Mouse (Mus musculus) midbrain, embryonic 13.5 days (tissue): Measurements from ENCODE around the gene Gm45234. TPM values are rescaled to one million over a fixed set of nuclear protein-coding genes. Genes with fewer than 3 reads are reported as not detected.

ENCODE experiments used
- ATAC-seq: fragments of 200-750 bp; cut with Nextera tagmentation; 2 replicates; pipeline ENCODE4 v1.8.0; 2017; ENCODE audit warnings: mild to moderate bottlenecking, moderate TSS enrichment, moderate library complexity
- H3K27ac ChIP-seq: fragments of 300-500 bp; sonication (generic); 2 replicates; pipeline ENCODE4 v1.5.1; 2015; ENCODE audit warnings: inconsistent platforms, mild to moderate bottlenecking, moderate library complexity
- H3K27me3 ChIP-seq: fragments of 300-500 bp; sonication (generic); 2 replicates; pipeline ENCODE4 v1.6.1; 2015; ENCODE audit warnings: mild to moderate bottlenecking, inconsistent platforms
- H3K36me3 ChIP-seq: fragments of 300-500 bp; sonication (generic); 2 replicates; pipeline ENCODE4 v1.6.1; 2015; ENCODE audit warnings: mild to moderate bottlenecking, inconsistent platforms
- H3K4me1 ChIP-seq: fragments of 300-500 bp; sonication (generic); replicated peaks from 2 replicates; pipeline ENCODE4 v1.6.1; 2015; ENCODE audit warnings: inconsistent platforms
- H3K4me2 ChIP-seq: fragments of 300-500 bp; sonication (generic); replicated peaks from 2 replicates; pipeline ENCODE4 v1.6.1; 2015; ENCODE audit warnings: moderate library complexity, mild to moderate bottlenecking, inconsistent platforms
- H3K4me3 ChIP-seq: fragments of 300-500 bp; sonication (generic); replicated peaks from 2 replicates; pipeline ENCODE4 v1.5.1; 2015; ENCODE audit warnings: mild to moderate bottlenecking, inconsistent platforms
- H3K9ac ChIP-seq: fragments of 300-500 bp; sonication (generic); replicated peaks from 2 replicates; pipeline ENCODE4 v1.6.1; 2015; ENCODE audit warnings: mild to moderate bottlenecking, inconsistent platforms
- H3K9me3 ChIP-seq: fragments of 300-500 bp; sonication (generic); 2 replicates; pipeline ENCODE4 v1.6.1; 2016; ENCODE audit warnings: mild to moderate bottlenecking, inconsistent platforms
- WGBS: fragments of 180-500 bp; shearing (Covaris S2); methylation state at CpG from one replicate; pipeline ENCODE4 v1.1.7; 2015; 5-methylcytosine and 5-hydroxymethylcytosine counted together
- polyA plus RNA-seq: library from polyadenylated mRNA; unstranded; fragments of >200 nt; fragmentation: Nextera tagmentation; extraction: Ambion mirVana; gene quantifications from 2 replicates; pipeline ENCODE4 v1.2.1, GENCODE M21; 2015

The Gm45234 gene
- polyA plus RNA-seq, 1 experiment from 2014 or later, result not detected

- no peaks in the 10 kb centered on the region for H3K27me3 ChIP-seq
- H3K9ac ChIP-seq, result peak overlapping the region; percentile 80
- H3K4me2 ChIP-seq, result peak overlapping the region; percentile 97
- ATAC-seq, result peak; percentile 83
- H3K4me3 ChIP-seq, result peak overlapping the region; percentile 50
- H3K27ac ChIP-seq, result peak overlapping the region; percentile 93
- peaks cover 29% of the 10 kb centered on the region for H3K4me1 ChIP-seq
- no peaks in the 10 kb centered on the region for H3K9me3 ChIP-seq
- WGBS, result under 1% methylated on average over 85 of the region's 85 CpGs
- H3K36me3 ChIP-seq, result peaks cover 59% of the 10 kb centered on the region
Measured at GRCm38 (mm10) chr6:124745490-124746295, 10.1 kb downstream of the Gm45234 start.

- Histone ChIP-seq H3K4me1 (peaks cover 33% of the 10 kb centered on the region), H3K27me3 (no peaks in the 10 kb centered on the region), H3K4me2 (peak overlapping the region; percentile 97), H3K36me3 (peaks cover 59% of the 10 kb centered on the region), H3K27ac (peak overlapping the region; percentile 93), H3K9me3 (no peaks in the 10 kb centered on the region), H3K4me3 (peak overlapping the region; percentile 50), H3K9ac (peak overlapping the region; percentile 80)
- no peak; the same call in 1 of the 2 replicates for ATAC-seq
- 73% methylated on average over 26 of the region's 26 CpGs for WGBS
Measured at GRCm38 (mm10) chr6:124744755-124745321, 11.0 kb downstream of the Gm45234 start.

GRCm38 (mm10) chr6:124743647-124744046 is 12.2 kb downstream of the Gm45234 start:
- Histone ChIP-seq H3K4me3 (no peak overlapping the region), H3K4me1 (peaks cover 45% of the 10 kb centered on the region), H3K27ac (no peak overlapping the region), H3K9ac (no peak overlapping the region), H3K36me3 (peaks cover 54% of the 10 kb centered on the region), H3K27me3 (no peaks in the 10 kb centered on the region), H3K9me3 (no peaks in the 10 kb centered on the region), H3K4me2 (no peak overlapping the region)
- WGBS, result 93% methylated on average over 8 of the region's 8 CpGs
- ATAC-seq, result no peak

- Histone ChIP-seq H3K27me3 (no peaks in the 10 kb centered on the region), H3K9me3 (no peaks in the 10 kb centered on the region), H3K27ac (no peak overlapping the region), H3K4me1 (peaks cover 51% of the 10 kb centered on the region), H3K4me2 (no peak overlapping the region), H3K36me3 (peaks cover 47% of the 10 kb centered on the region), H3K9ac (peak overlapping the region; percentile 33; the same call in 1 of the 2 replicates), H3K4me3 (no peak overlapping the region)
- 93% methylated on average over 15 of the region's 15 CpGs for WGBS
- no peak for ATAC-seq
Measured at GRCm38 (mm10) chr6:124742839-124743514, 12.8 kb downstream of the Gm45234 start.

GRCm38 (mm10) chr6:124741842-124742241 is 14.0 kb downstream of the Gm45234 start:
- ATAC-seq, result no peak
- no peaks in the 10 kb centered on the region for H3K9me3 ChIP-seq
- peak overlapping the region; percentile 67 for H3K4me3 ChIP-seq
- H3K27ac ChIP-seq, result peak overlapping the region; percentile 100
- H3K4me1 ChIP-seq, result peaks cover 47% of the 10 kb centered on the region
- H3K27me3 ChIP-seq, result no peaks in the 10 kb centered on the region
- 70% methylated on average over 3 of the region's 3 CpGs for WGBS
- peak overlapping the region; percentile 97 for H3K9ac ChIP-seq
- H3K36me3 ChIP-seq, result peaks cover 36% of the 10 kb centered on the region
- peak overlapping the region; percentile 78 for H3K4me2 ChIP-seq

GRCm38 (mm10) chr6:124740888-124741761 is 14.7 kb downstream of the Gm45234 start, which contains the start of gene Grcc10:
Gene Grcc10 (minus strand): TSS chr6:124741374.
- H3K27me3 ChIP-seq, result no peaks in the 10 kb centered on the region
- under 1% methylated on average over 41 of the region's 41 CpGs for WGBS
- H3K36me3 ChIP-seq, result peaks cover 32% of the 10 kb centered on the region
- peak; percentile 79 for ATAC-seq
- H3K9me3 ChIP-seq, result no peaks in the 10 kb centered on the region
- H3K4me1 ChIP-seq, result peaks cover 40% of the 10 kb centered on the region
- H3K4me3 ChIP-seq, result peak within 1 kb of the TSS; percentile 67
- peak within 1 kb of the TSS; percentile 100 for H3K27ac ChIP-seq
- peak within 1 kb of the TSS; percentile 78 for H3K4me2 ChIP-seq
- peak within 1 kb of the TSS; percentile 97 for H3K9ac ChIP-seq

- peak; percentile 38 for ATAC-seq
- Histone ChIP-seq H3K27ac (peak overlapping the region; percentile 100), H3K9me3 (no peaks in the 10 kb centered on the region), H3K4me2 (peak overlapping the region; percentile 78), H3K9ac (peak overlapping the region; percentile 97), H3K4me3 (peak overlapping the region; percentile 67), H3K36me3 (peaks cover 32% of the 10 kb centered on the region), H3K27me3 (no peaks in the 10 kb centered on the region), H3K4me1 (peaks cover 35% of the 10 kb centered on the region)
- under 1% methylated on average over 29 of the region's 29 CpGs for WGBS
Measured at GRCm38 (mm10) chr6:124740211-124740887, 15.5 kb downstream of the Gm45234 start.

GRCm38 (mm10) chr6:124739231-124739796 is 16.5 kb downstream of the Gm45234 start:
- Histone ChIP-seq H3K36me3 (peaks cover 25% of the 10 kb centered on the region), H3K4me1 (peaks cover 29% of the 10 kb centered on the region), H3K27me3 (no peaks in the 10 kb centered on the region), H3K4me3 (no peak overlapping the region; the same call in 1 of the 2 replicates), H3K4me2 (peak overlapping the region; percentile 78), H3K9me3 (no peaks in the 10 kb centered on the region), H3K9ac (peak overlapping the region; percentile 41; the same call in 1 of the 2 replicates), H3K27ac (peak overlapping the region; percentile 100)
- WGBS, result 91% methylated on average over 10 of the region's 10 CpGs
- ATAC-seq, result no peak

- Histone ChIP-seq H3K27me3 (no peaks in the 10 kb centered on the region), H3K27ac (peak within 1 kb of the TSS; percentile 100), H3K36me3 (peaks cover 18% of the 10 kb centered on the region), H3K4me3 (no peak within 1 kb of the TSS), H3K9me3 (no peaks in the 10 kb centered on the region), H3K4me1 (peaks cover 29% of the 10 kb centered on the region), H3K4me2 (peak within 1 kb of the TSS; percentile 78; the same call in 1 of the 2 replicates), H3K9ac (peak within 1 kb of the TSS; percentile 41; the same call in 1 of the 2 replicates)
- ATAC-seq, result no peak
- WGBS, result 28% methylated on average over 15 of the region's 15 CpGs
Measured at GRCm38 (mm10) chr6:124738511-124739023, 17.3 kb downstream of the Gm45234 start, which contains the start of gene Ptpn6. Gene Ptpn6 (minus strand): TSS chr6:124738714.

- Histone ChIP-seq H3K9me3 (no peaks in the 10 kb centered on the region), H3K36me3 (peaks cover 7% of the 10 kb centered on the region), H3K4me3 (no peak overlapping the region), H3K4me1 (peaks cover 28% of the 10 kb centered on the region), H3K9ac (no peak overlapping the region), H3K27ac (no peak overlapping the region), H3K27me3 (no peaks in the 10 kb centered on the region), H3K4me2 (no peak overlapping the region)
- 92% methylated on average over 11 of the region's 11 CpGs for WGBS
- no peak for ATAC-seq
Measured at GRCm38 (mm10) chr6:124737040-124737439, 18.8 kb downstream of the Gm45234 start.
